Mouse (Mus musculus): Measurements from ENCODE around the gene Kif13a.

Gene Kif13a

DNA sequence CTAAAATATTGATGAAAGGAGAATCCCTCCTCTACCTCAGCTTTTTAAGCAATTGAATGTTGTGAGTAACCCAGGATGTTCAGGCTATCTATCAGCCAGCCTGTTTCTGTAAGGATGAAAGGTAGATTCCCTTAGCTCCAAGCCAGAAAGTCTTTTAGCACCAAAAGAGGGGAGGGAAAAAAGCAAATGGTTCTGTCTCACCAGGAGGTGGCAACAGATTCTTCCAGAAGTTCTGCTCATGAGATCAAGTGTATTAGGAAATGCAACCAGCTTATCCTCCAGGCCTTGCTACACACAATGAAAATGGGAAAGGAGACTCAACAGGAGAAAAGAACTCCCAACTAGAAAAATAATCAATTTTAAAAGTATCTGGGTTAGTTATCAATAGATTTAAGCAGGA lies 205.3 kb downstream of the Kif13a start:
- DNase-seq, result no peak

DNA sequence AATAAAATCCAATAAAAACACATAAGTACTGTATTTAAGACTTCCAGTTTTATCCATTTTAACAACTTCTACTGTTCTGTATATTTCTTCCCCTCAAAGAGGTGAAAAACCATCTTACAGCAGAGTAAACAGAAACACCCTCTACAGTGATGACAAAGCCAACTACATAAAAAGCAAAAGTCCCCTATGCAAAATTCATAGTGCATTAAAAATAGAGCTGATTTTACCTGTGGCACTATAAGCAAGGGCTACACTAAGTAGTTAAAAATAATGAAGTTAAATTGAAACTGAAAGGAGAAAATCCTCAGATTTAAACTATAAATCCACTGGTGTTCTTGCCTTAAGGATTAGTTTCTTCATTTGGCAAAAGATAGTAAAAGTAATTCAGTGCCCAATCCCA lies 208.7 kb downstream of the Kif13a start:
- DNase-seq, result no peak

DNA sequence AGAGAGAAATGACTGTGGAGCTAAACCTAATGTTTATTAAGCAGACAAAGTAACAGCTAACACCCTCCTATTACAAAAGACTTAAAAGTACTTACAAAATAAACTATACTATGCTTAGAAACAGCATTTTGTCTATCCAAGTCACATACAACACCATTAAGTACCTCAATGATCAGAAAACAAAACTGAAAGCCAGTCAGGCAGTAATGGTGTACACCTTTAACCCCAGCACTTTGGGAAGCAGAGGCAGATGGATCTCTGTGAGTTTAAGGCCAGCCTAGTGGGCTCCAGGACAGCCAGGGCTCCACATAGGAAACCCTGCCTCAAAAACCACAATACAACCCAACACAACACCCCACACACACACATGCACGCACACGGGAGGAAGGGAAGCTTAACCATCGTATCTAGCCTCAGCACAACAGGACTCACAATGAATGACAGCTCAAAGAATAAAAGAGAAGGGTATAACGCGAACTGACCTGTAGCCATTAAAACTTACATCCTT lies 210.7 kb downstream of the Kif13a start:
- DNase-seq, result no peak

DNA sequence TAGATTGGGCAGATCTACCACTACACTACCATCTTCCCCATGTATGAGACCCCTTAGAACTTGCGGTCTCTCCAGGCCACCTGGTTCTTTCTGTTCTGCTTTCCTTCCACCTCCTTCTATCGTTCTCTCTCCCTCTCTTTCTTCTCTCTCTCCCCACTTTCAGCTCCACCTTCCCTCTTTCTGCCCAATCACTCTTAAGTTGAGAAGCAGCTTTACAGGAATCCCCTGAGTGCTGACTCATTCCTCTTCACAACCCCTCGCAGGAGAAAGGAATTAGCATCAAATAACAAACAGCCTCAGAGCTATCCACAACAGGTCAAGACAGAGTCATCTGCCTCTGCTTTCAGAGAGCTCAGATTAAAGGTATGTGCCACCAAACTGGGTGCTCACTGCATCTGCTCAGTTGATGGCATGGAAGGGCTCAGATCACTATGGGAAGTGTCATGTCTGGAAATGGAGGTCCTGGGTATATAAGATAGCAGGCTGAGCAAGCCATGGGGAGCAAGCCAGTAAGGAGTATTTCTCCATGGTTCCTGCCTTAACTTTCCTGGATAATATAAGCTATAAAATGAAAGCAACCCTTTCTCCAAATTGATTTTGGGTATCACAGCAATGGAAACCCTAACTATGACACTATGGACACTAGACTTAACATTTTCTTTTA lies 213.6 kb downstream of the Kif13a start:
- DNase-seq, result no peak

DNA sequence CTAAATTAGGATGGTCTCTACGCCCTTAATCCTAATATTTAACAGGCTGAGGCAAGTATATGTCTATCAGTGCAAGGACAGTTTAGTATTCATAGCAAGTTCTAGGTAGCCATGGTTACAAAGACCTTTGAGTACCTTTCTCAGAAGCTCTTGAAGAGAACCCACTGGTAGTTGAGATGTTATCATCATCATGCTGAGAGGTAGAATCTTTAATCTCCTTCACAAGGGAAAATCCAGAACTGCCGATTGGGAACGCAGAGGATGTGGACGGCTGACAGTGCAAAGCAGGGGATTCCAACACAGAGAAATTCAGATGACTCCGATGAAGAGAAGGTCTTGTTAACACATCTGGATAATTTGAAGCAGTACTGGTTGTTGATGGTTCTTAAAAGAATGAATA lies 216.2 kb downstream of the Kif13a start:
- no peak for DNase-seq

DNA sequence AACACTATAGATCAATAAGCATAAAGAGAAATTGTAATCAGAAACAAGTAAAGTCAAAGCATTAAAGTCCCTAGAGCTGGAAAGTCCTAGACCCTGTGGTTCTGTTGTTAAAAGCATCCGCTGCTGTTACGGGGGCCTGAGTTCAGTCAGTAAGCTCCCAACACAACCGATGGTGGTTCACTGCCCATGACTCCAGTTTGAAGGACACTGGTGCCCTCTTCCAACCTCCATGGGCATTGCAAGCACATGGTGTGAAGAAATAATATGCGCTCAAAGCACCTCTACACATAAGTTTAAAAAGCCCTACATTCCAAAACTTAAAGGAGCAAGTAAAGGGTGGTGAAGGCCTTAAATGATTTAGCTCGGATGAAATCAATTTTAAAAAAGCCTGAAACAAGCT lies 226.5 kb downstream of the Kif13a start:
- no peak for DNase-seq

DNA sequence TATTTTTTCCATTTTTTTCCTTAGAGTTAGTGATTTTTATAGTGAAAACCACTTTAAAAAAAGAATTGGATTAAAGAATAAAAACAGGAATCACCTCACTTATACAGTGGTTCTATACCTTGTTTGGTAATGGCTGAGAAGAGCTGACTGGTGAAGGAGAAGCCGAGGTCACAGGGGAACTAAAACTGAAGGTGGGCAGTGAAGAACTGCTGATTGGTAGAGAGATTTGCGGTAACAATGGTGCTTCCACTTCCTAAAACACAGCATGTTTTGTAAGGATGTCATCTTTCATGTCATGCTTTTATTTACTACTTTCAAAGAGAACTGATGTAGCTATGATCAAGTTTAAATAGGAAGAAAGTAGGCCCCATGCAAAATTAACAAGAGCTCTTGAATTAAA lies 228.2 kb downstream of the Kif13a start:
- no peak for DNase-seq

DNA sequence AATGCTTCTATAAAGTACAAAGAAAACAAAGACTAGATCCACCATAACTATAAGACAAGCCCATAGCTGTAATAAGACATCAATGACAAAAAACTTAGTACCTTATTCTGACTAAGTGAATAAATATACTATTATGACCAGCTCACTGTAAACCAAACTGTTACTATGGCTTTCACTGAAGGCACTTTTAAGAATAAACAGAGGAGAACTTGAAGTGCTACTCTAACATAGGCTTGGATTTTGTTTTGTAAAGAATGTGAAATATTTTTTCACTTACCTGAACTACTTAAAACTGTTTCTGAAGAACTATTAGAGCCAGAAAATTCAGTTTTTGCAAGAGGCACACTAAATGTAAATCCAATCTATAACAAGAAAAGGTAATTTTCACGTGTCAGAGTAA lies 230.3 kb downstream of the Kif13a start:
- no peak for DNase-seq
